Mouse (Mus musculus) frontal cortex, postnatal 36 days (tissue): ENCODE data around the gene Znrf2.
"Not testable (repeated sequence)": the region's sequence is repeated elsewhere in the genome, so short reads cannot be mapped to it uniquely, and the experiment has no call there.

Experiments used
- DNase-seq, 2 experiments: peaks; one replicate each; pipeline ENCODE4 v3.0.0; 2022; ENCODE audit warnings: low spot score in 2 of 2

Znrf2 gene

GRCm38 (mm10) chr6:54809531-54810313 is 7.0 kb upstream of the Znrf2 start:
- peak; percentile 42 to 61 for DNase-seq

GRCm38 (mm10) chr6:54810314-54810646 is 6.4 kb upstream of the Znrf2 start:
- DNase-seq = no peak

- DNase-seq = peak; percentile 66 to 78
Measured at GRCm38 (mm10) chr6:54811546-54812250, 5.0 kb upstream of the Znrf2 start.

- DNase-seq = no peak
Measured at GRCm38 (mm10) chr6:54812276-54812675, 4.4 kb upstream of the Znrf2 start.

- no peak for DNase-seq
Measured at GRCm38 (mm10) chr6:54815428-54816130, 1.1 kb upstream of the Znrf2 start.

- DNase-seq = peak; percentile 37 to 40
Measured at GRCm38 (mm10) chr6:54817266-54817767, 601 bp downstream of the Znrf2 start.

GRCm38 (mm10) chr6:54818389-54818788 is 1.7 kb downstream of the Znrf2 start:
- DNase-seq = no peak

GRCm38 (mm10) chr6:54819272-54819671 is 2.6 kb downstream of the Znrf2 start:
- DNase-seq = no peak

GRCm38 (mm10) chr6:54819746-54820145 is 3.0 kb downstream of the Znrf2 start:
- no peak for DNase-seq

GRCm38 (mm10) chr6:54822348-54822747 is 5.6 kb downstream of the Znrf2 start:
- DNase-seq = no peak

GRCm38 (mm10) chr6:54824561-54824960 is 7.8 kb downstream of the Znrf2 start:
- DNase-seq = not testable (repeated sequence)

- no peak for DNase-seq
Measured at GRCm38 (mm10) chr6:54827481-54827880, 10.8 kb downstream of the Znrf2 start.

GRCm38 (mm10) chr6:54828274-54828673 is 11.6 kb downstream of the Znrf2 start:
- DNase-seq = no peak

GRCm38 (mm10) chr6:54830048-54830772 is 13.5 kb downstream of the Znrf2 start:
- no peak for DNase-seq

- DNase-seq = no peak
Measured at GRCm38 (mm10) chr6:54831069-54831720, 14.5 kb downstream of the Znrf2 start.

GRCm38 (mm10) chr6:54833427-54833826 is 16.7 kb downstream of the Znrf2 start:
- peak in 1 of 2 experiments; percentile 35 for DNase-seq

- DNase-seq = no peak
Measured at GRCm38 (mm10) chr6:54836666-54837065, 19.9 kb downstream of the Znrf2 start.

- DNase-seq = no peak
Measured at GRCm38 (mm10) chr6:54841399-54841798, 24.7 kb downstream of the Znrf2 start.

- DNase-seq = no peak
Measured at GRCm38 (mm10) chr6:54842041-54842440, 25.3 kb downstream of the Znrf2 start.

- no peak for DNase-seq
Measured at GRCm38 (mm10) chr6:54848546-54848945, 31.8 kb downstream of the Znrf2 start.
